Mouse (Mus musculus): Measurements from ENCODE around the gene Smox.

DNA sequence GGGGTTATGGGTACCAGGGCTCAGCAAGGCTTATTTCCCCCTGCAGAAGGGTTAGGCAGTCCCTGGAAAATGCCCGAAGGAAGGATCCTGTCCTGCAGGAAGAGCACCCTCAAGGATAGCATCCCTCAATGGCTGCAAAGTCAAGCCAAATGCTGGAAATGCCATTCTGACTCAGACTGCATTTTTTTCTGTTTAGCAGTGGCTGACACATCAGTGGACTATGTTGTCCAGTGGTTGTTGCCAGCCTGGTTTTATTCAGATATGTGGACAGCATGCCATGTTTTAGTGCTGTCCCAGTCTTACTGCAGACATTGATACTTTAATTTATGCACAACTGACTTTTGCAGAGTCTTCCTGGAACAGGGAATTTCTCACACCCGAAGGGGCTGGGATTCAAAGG is 57.0 kb downstream of the Smox start:
- no peak for TF ChIP-seq CTCF (IDR thresholded peaks at IDR 0.05; ENCODE audit: borderline replicate concordance, control insufficient read depth, extremely low read depth, insufficient read depth, low read length, poor library complexity)
- TF ChIP-seq POLR2A (IDR thresholded peaks at IDR 0.05; ENCODE audit: control insufficient read depth, extremely low read depth, insufficient read depth, low read length, poor library complexity): no peak

All from thymus, adult 2 months (tissue).